35 mouse cellular contexts compared by ENCODE assay signal in genomic region chr8:107699759-107700158, GRCm38 (mm10).
DNase-seq lines count a peak whose midpoint lies in the region; ATAC-seq lines count a peak whose summit lies in the region.
"Had no signal": no experiment of that assay in that cellular context is flagged by ENCODE, and none has a peak within 500 bp of the region (broad histone marks: within the 10 kb centered on the region; RNA-seq: fewer than 3 reads in every experiment).

No protein-coding gene starts in this region.

- no peak overlapping the region for H3K9ac ChIP-seq in embryonic facial prominence, embryonic 14.5 days (ENCODE audit: low read depth, low read length)
- no peak overlapping the region for H3K9ac ChIP-seq in midbrain, embryonic 11.5 days (ENCODE audit: low read length)
- H3K9ac ChIP-seq in limb, embryonic 15.5 days: no peak overlapping the region
- H3K9ac ChIP-seq in neural tube, embryonic 15.5 days (replicated peaks): no peak overlapping the region
- H3K9ac ChIP-seq: embryonic facial prominence, embryonic 13.5 days; forebrain, embryonic 12.5 days; heart, embryonic 12.5 days; hindbrain, embryonic 14.5 days; kidney, embryonic 15.5 days; liver, embryonic 12.5 days had no signal

- WGBS in embryonic facial prominence, embryonic 14.5 days: 60% methylated on average over 3 of the region's 3 CpGs
- WGBS in embryonic facial prominence, embryonic 10.5 days: 82% methylated on average over 3 of the region's 3 CpGs
- 77% methylated on average over 3 of the region's 3 CpGs for WGBS in midbrain, embryonic 11.5 days
- WGBS in midbrain, embryonic 10.5 days: 77% methylated on average over 3 of the region's 3 CpGs
- 31% methylated on average over 3 of the region's 3 CpGs for WGBS in limb, embryonic 15.5 days
- WGBS in neural tube, embryonic 15.5 days: 29% methylated on average over 3 of the region's 3 CpGs

- no peaks in the 10 kb centered on the region for H3K9me3 ChIP-seq in embryonic facial prominence, embryonic 14.5 days (ENCODE audit: control insufficient read depth, low read length)
- H3K9me3 ChIP-seq in embryonic facial prominence, embryonic 10.5 days: no peaks in the 10 kb centered on the region
- no peaks in the 10 kb centered on the region for H3K9me3 ChIP-seq in midbrain, embryonic 11.5 days (ENCODE audit: control insufficient read depth, low read length)
- no peaks in the 10 kb centered on the region for H3K9me3 ChIP-seq in midbrain, embryonic 10.5 days (replicated peaks)
- H3K9me3 ChIP-seq in limb, embryonic 15.5 days: no peaks in the 10 kb centered on the region
- no peaks in the 10 kb centered on the region for H3K9me3 ChIP-seq in neural tube, embryonic 15.5 days (replicated peaks)
- H3K9me3 ChIP-seq: embryonic facial prominence, embryonic 13.5 days; forebrain, embryonic 12.5 days; heart, embryonic 12.5 days; kidney, embryonic 15.5 days; liver, embryonic 12.5 days; megakaryocyte, embryonic 14.5 days had no signal

- no peak overlapping the region for H3K27ac ChIP-seq in embryonic facial prominence, embryonic 14.5 days (replicated peaks; ENCODE audit: low read depth, low read length)
- no peak overlapping the region for H3K27ac ChIP-seq in embryonic facial prominence, embryonic 10.5 days (replicated peaks)
- no peak overlapping the region for H3K27ac ChIP-seq in midbrain, embryonic 11.5 days (ENCODE audit: low read depth, low read length)
- no peak overlapping the region for H3K27ac ChIP-seq in midbrain, embryonic 10.5 days (replicated peaks)
- H3K27ac ChIP-seq in limb, embryonic 15.5 days: peak overlapping the region; percentile 55; the same call in 1 of the 2 replicates
- H3K27ac ChIP-seq in neural tube, embryonic 15.5 days (replicated peaks): peak overlapping the region; percentile 62; the same call in 1 of the 2 replicates
- H3K27ac ChIP-seq: embryonic facial prominence, embryonic 13.5 days; heart, adult 2 months; hindbrain, embryonic 14.5 days; kidney, embryonic 15.5 days; layer of hippocampus, adult 2 months; liver, embryonic 12.5 days; stomach, postnatal 0 days had no signal

- DNase-seq in embryonic facial prominence, embryonic 14.5 days (ENCODE audit: low spot score): peak; percentile 14
- no peak for DNase-seq in embryonic facial prominence, embryonic 10.5 days (ENCODE audit: low spot score)
- DNase-seq in midbrain, embryonic 11.5 days (ENCODE audit: low spot score, missing footprints): peak; percentile 87
- no peak for DNase-seq in midbrain, embryonic 10.5 days (ENCODE audit: low spot score)
- no peak for DNase-seq in adrenal gland, postnatal 25 days
- no peak for DNase-seq in left cerebral cortex, postnatal 14 days (ENCODE audit: low spot score in 2 of 2)
- DNase-seq: adrenal gland, adult 8-10 months; cerebellum, adult 11 months; cerebellum, adult 9-10 months; embryo, embryonic 11 days; gastrocnemius, postnatal 36 days; heart, adult 2 months; heart, postnatal 4 days; kidney, adult 11 months; kidney, postnatal 25 days; lung, adult 18-20 months; lung, postnatal 4 days; right cerebral cortex, postnatal 4 days; thymus, adult 18-20 months; thymus, postnatal 25 days had no signal

- H3K27me3 ChIP-seq in embryonic facial prominence, embryonic 14.5 days (replicated peaks; ENCODE audit: control insufficient read depth, insufficient read depth, low read length): no peaks in the 10 kb centered on the region
- H3K27me3 ChIP-seq in embryonic facial prominence, embryonic 10.5 days (replicated peaks; ENCODE audit: low read depth, poor library complexity, severe bottlenecking): 0 out of 2 replicates have a peak, but pooled peaks cover 6% of the 10 kb centered on the region
- no peaks in the 10 kb centered on the region for H3K27me3 ChIP-seq in midbrain, embryonic 11.5 days (ENCODE audit: control insufficient read depth, insufficient read depth, low read length)
- H3K27me3 ChIP-seq in midbrain, embryonic 10.5 days (ENCODE audit: low read depth, poor library complexity, severe bottlenecking): no peaks in the 10 kb centered on the region
- no peaks in the 10 kb centered on the region for H3K27me3 ChIP-seq in limb, embryonic 15.5 days
- H3K27me3 ChIP-seq in neural tube, embryonic 15.5 days (replicated peaks): no peaks in the 10 kb centered on the region
- H3K27me3 ChIP-seq: CH12.LX; embryonic facial prominence, embryonic 13.5 days; heart, embryonic 12.5 days; kidney, embryonic 15.5 days; liver, embryonic 12.5 days had no signal

- H3K4me2 ChIP-seq in embryonic facial prominence, embryonic 14.5 days (ENCODE audit: low read depth, low read length): no peak overlapping the region
- no peak overlapping the region for H3K4me2 ChIP-seq in midbrain, embryonic 11.5 days
- H3K4me2 ChIP-seq in limb, embryonic 15.5 days: 0 out of 2 replicates have a peak overlapping the region, but pooled peaks have one; percentile 8
- 0 out of 2 replicates have a peak overlapping the region, but pooled peaks have one; percentile 9 for H3K4me2 ChIP-seq in neural tube, embryonic 15.5 days
- H3K4me2 ChIP-seq: embryonic facial prominence, embryonic 13.5 days; forebrain, embryonic 12.5 days; heart, embryonic 12.5 days; hindbrain, embryonic 14.5 days; kidney, embryonic 15.5 days; liver, embryonic 12.5 days had no signal

- no peak for ATAC-seq in embryonic facial prominence, embryonic 14.5 days (ENCODE audit: low read depth)
- ATAC-seq in midbrain, embryonic 11.5 days (ENCODE audit: low FRiP score): no peak
- ATAC-seq in limb, embryonic 15.5 days (ENCODE audit: insufficient number of reproducible peaks, low FRiP score, low TSS enrichment, low read depth): peak; percentile 21; the same call in 1 of the 2 replicates
- no peak for ATAC-seq in neural tube, embryonic 15.5 days (ENCODE audit: low FRiP score)
- ATAC-seq: activated CD4-positive, CD25-positive, alpha-beta regulatory T cell, adult 4 months; inflammation-experienced regulatory T-cells, adult 6 months; liver, embryonic 12.5 days; lung, postnatal 0 days had no signal

- H3K4me1 ChIP-seq in embryonic facial prominence, embryonic 14.5 days (ENCODE audit: control insufficient read depth, insufficient read depth, low read length): peaks cover 18% of the 10 kb centered on the region; the same call in 1 of the 2 replicates
- H3K4me1 ChIP-seq in embryonic facial prominence, embryonic 10.5 days: 0 out of 2 replicates have a peak, but pooled peaks cover 5% of the 10 kb centered on the region
- 0 out of 2 replicates have a peak, but pooled peaks cover 5% of the 10 kb centered on the region for H3K4me1 ChIP-seq in midbrain, embryonic 11.5 days (ENCODE audit: control insufficient read depth, insufficient read depth, low read length)
- H3K4me1 ChIP-seq in midbrain, embryonic 10.5 days: peaks cover 27% of the 10 kb centered on the region
- peaks cover 17% of the 10 kb centered on the region for H3K4me1 ChIP-seq in limb, embryonic 15.5 days
- peaks cover 27% of the 10 kb centered on the region for H3K4me1 ChIP-seq in neural tube, embryonic 15.5 days
- H3K4me1 ChIP-seq: heart, embryonic 12.5 days; liver, embryonic 12.5 days had no signal

- intact Hi-C loops in left cerebral cortex, postnatal 14 days (cut with DNase I): no loop called here

- no peak overlapping the region for H3K4me3 ChIP-seq in embryonic facial prominence, embryonic 14.5 days (ENCODE audit: low read depth, low read length)
- H3K4me3 ChIP-seq in embryonic facial prominence, embryonic 10.5 days: no peak overlapping the region
- no peak overlapping the region for H3K4me3 ChIP-seq in midbrain, embryonic 11.5 days (ENCODE audit: low read depth, low read length)
- no peak overlapping the region for H3K4me3 ChIP-seq in midbrain, embryonic 10.5 days
- H3K4me3 ChIP-seq in limb, embryonic 15.5 days: no peak overlapping the region
- H3K4me3 ChIP-seq in neural tube, embryonic 15.5 days (replicated peaks): no peak overlapping the region
- H3K4me3 ChIP-seq: embryonic facial prominence, embryonic 13.5 days; forebrain, embryonic 12.5 days; heart, adult 2 months; heart, embryonic 12.5 days; kidney, embryonic 15.5 days; layer of hippocampus, adult 2 months; liver, embryonic 12.5 days; megakaryocyte, embryonic 14.5 days had no signal

- H3K36me3 ChIP-seq in embryonic facial prominence, embryonic 14.5 days (ENCODE audit: control insufficient read depth, insufficient read depth, low read length): no peaks in the 10 kb centered on the region
- no peaks in the 10 kb centered on the region for H3K36me3 ChIP-seq in embryonic facial prominence, embryonic 10.5 days (replicated peaks)
- no peaks in the 10 kb centered on the region for H3K36me3 ChIP-seq in midbrain, embryonic 11.5 days (ENCODE audit: control insufficient read depth, insufficient read depth, low read length)
- H3K36me3 ChIP-seq in midbrain, embryonic 10.5 days: no peaks in the 10 kb centered on the region
- no peaks in the 10 kb centered on the region for H3K36me3 ChIP-seq in limb, embryonic 15.5 days
- no peaks in the 10 kb centered on the region for H3K36me3 ChIP-seq in neural tube, embryonic 15.5 days
- H3K36me3 ChIP-seq: embryonic facial prominence, embryonic 13.5 days; forebrain, embryonic 12.5 days; heart, embryonic 12.5 days; kidney, embryonic 15.5 days; liver, embryonic 12.5 days had no signal

Comparison
In these comparisons a context has a peak if more than half of its experiments do, and no peak if none do; other contexts are left out.
1. DNase-seq: peak in embryonic facial prominence, embryonic 14.5 days (single experiment) and midbrain, embryonic 11.5 days (single experiment); none in embryonic facial prominence, embryonic 10.5 days (single experiment), midbrain, embryonic 10.5 days (single experiment), adrenal gland, postnatal 25 days (single experiment) and left cerebral cortex, postnatal 14 days (0 of 2).
2. H3K27ac ChIP-seq: peak in limb, embryonic 15.5 days (single experiment) and neural tube, embryonic 15.5 days (single experiment); none in embryonic facial prominence, embryonic 14.5 days (single experiment), embryonic facial prominence, embryonic 10.5 days (single experiment), midbrain, embryonic 11.5 days (single experiment) and midbrain, embryonic 10.5 days (single experiment).
3. H3K4me2 ChIP-seq: peak in limb, embryonic 15.5 days (single experiment) and neural tube, embryonic 15.5 days (single experiment); none in embryonic facial prominence, embryonic 14.5 days (single experiment) and midbrain, embryonic 11.5 days (single experiment).